Mouse (Mus musculus): ENCODE measurements around the gene Fbxo44. TPM values are rescaled to one million over a fixed set of nuclear protein-coding genes. Genes with fewer than 3 reads are reported as not detected.
"Not testable (repeated sequence)": the region's sequence is repeated elsewhere in the genome, so short reads cannot be mapped to it uniquely, and the experiment has no call there.

The Fbxo44 gene
- polyA plus RNA-seq, 1 experiment: 3.1 TPM

DNA sequence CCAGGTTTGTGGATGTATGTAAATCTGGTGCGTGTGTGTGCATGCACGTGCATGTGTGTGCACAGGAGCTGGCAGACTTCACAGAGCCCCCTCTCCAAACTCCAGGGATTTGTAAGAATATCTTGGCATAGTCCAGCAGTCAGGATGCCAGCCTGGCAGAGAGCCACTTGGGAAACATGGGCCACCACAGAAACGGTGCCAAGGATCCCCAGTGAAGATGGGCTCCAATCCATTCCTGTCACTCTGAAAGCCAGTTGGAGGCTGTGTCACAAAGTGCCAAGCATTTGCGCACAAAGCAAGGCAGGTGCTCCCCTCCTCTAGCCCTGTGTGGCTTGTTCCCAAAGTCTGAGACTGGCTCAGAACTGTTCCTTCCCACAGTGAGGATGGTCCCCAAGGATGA lies 38.9 kb downstream of the Fbxo44 start:
- no peaks in the 10 kb centered on the region for H3K27me3 ChIP-seq (ENCODE audit: control insufficient read depth, insufficient read depth, insufficient read length)
- H3K79me2 ChIP-seq (ENCODE audit: control insufficient read depth, insufficient read depth): no peaks in the 10 kb centered on the region
- H3K4me2 ChIP-seq (ENCODE audit: low read depth): no peak overlapping the region
- H3ac ChIP-seq (ENCODE audit: control insufficient read depth, insufficient read length): no peak overlapping the region
- no peak overlapping the region for H3K4me3 ChIP-seq
- TF ChIP-seq MAX (IDR thresholded peaks at IDR 0.05; ENCODE audit: low read depth) (no peak), E2F4 (IDR thresholded peaks at IDR 0.05; ENCODE audit: insufficient read depth) (no peak), SRF (IDR thresholded peaks at IDR 0.05; ENCODE audit: control insufficient read depth, insufficient read length, low read depth) (no peak), POLR2A (IDR thresholded peaks at IDR 0.05; ENCODE audit: insufficient read length, low read depth) (no peak), MYOD1 (IDR thresholded peaks at IDR 0.05; ENCODE audit: control insufficient read depth in 1 of 3, insufficient read length in 2 of 3, low read depth in 2 of 3) (no peak), REST (IDR thresholded peaks at IDR 0.05; ENCODE audit: insufficient read depth, insufficient read length) (no peak), TCF12 (IDR thresholded peaks at IDR 0.05; ENCODE audit: insufficient read depth, poor library complexity, severe bottlenecking) (no peak), TCF3 (IDR thresholded peaks at IDR 0.05; ENCODE audit: insufficient read length, low read depth) (no peak), USF1 (IDR thresholded peaks at IDR 0.05; ENCODE audit: low read depth) (no peak), POLR2AphosphoS2 (IDR thresholded peaks at IDR 0.05; ENCODE audit: insufficient read length, low read depth) (no peak), MYOG (IDR thresholded peaks at IDR 0.05; ENCODE audit: control insufficient read depth in 1 of 3, insufficient read depth in 1 of 3, insufficient read length in 2 of 3, low read depth in 2 of 3) (no peak), CEBPB (IDR thresholded peaks at IDR 0.05; ENCODE audit: insufficient read depth, poor library complexity, severe bottlenecking) (no peak)
- no peaks in the 10 kb centered on the region for H3K36me3 ChIP-seq (ENCODE audit: control insufficient read depth, insufficient read depth)

DNA sequence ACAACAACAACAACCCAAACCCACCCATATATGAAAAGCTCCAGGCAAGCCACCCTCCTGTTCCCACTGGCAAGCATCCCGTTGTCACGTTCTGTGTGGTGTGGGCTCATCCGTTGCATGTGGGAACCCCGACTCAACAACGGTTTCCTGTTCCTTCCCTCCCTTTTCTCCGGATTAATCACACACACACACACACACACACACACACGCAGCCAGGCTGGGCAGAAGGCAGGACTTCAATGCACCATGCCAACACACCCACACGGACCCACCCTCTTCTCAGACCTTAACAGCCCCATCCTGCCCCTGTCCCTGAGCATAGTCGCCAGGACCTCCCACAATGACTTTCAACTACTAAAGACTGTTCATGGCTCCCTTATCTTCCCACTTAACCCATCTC lies 39.7 kb downstream of the Fbxo44 start:
- no peaks in the 10 kb centered on the region for H3K27me3 ChIP-seq (ENCODE audit: control insufficient read depth, insufficient read depth, insufficient read length)
- no peak overlapping the region for H3K4me3 ChIP-seq
- H3ac ChIP-seq (ENCODE audit: control insufficient read depth, insufficient read length): no peak overlapping the region
- no peaks in the 10 kb centered on the region for H3K36me3 ChIP-seq (ENCODE audit: control insufficient read depth, insufficient read depth)
- H3K79me2 ChIP-seq (ENCODE audit: control insufficient read depth, insufficient read depth): no peaks in the 10 kb centered on the region
- no peak overlapping the region for H3K4me2 ChIP-seq (ENCODE audit: low read depth)
- no peak for TF ChIP-seq MYOD1 (IDR thresholded peaks at IDR 0.05; ENCODE audit: control insufficient read depth in 1 of 3, insufficient read length in 2 of 3, low read depth in 2 of 3)
- TF ChIP-seq MYOG (IDR thresholded peaks at IDR 0.05; ENCODE audit: control insufficient read depth in 1 of 3, insufficient read depth in 1 of 3, insufficient read length in 2 of 3, low read depth in 2 of 3): no peak
- no peak for TF ChIP-seq CEBPB (IDR thresholded peaks at IDR 0.05; ENCODE audit: insufficient read depth, poor library complexity, severe bottlenecking)
- TF ChIP-seq POLR2AphosphoS2 (IDR thresholded peaks at IDR 0.05; ENCODE audit: insufficient read length, low read depth): no peak

DNA sequence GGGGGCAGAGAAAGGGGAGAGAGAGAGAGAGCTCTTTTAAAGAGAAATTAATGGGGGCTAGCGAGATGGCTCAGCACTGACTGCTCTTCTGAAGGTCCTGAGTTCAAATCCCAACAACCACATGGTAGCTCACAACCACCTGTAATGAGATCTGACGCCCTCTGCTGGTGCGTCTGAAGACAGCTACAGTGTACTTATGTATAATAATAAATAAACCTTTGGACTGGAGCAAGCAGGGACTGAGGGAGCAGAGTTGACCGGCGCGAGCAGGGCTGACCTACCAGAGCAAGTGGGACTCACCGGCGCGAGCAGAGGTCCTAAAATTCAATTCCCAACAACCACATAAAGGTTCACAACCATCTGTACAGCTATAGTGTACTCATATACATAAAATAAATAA lies 40.7 kb downstream of the Fbxo44 start:
- H3K79me2 ChIP-seq (ENCODE audit: control insufficient read depth, insufficient read depth); H3K4me2 ChIP-seq (ENCODE audit: low read depth); H3K4me3 ChIP-seq; H3ac ChIP-seq (ENCODE audit: control insufficient read depth, insufficient read length); H3K27me3 ChIP-seq (ENCODE audit: control insufficient read depth, insufficient read depth, insufficient read length); H3K36me3 ChIP-seq (ENCODE audit: control insufficient read depth, insufficient read depth): not testable (repeated sequence)

DNA sequence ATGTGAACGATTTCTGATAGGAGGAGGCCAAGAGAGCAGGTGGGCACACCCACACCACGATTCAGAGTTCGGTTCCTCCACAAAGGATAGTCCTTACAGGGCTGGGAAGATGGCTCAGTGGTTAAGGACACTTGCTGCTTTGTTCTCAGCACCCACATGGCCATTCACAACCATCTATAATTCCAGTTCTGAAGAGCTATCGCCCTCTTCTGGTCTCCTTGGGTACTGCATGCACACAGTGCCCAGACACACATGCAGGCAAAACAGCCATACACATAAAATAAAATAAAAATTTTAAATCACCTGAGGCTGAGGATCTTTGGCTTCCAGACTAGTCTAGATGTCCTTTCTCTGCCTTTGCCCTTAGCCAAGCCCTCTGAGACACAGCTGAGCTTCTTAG lies 42.9 kb downstream of the Fbxo44 start:
- no peaks in the 10 kb centered on the region for H3K36me3 ChIP-seq (ENCODE audit: control insufficient read depth, insufficient read depth)
- no peaks in the 10 kb centered on the region for H3K79me2 ChIP-seq (ENCODE audit: control insufficient read depth, insufficient read depth)
- no peak overlapping the region for H3K4me2 ChIP-seq (ENCODE audit: low read depth)
- peaks cover 6% of the 10 kb centered on the region for H3K27me3 ChIP-seq (ENCODE audit: control insufficient read depth, insufficient read depth, insufficient read length)
- no peak for TF ChIP-seq SRF (IDR thresholded peaks at IDR 0.05; ENCODE audit: control insufficient read depth, insufficient read length, low read depth)
- no peak for TF ChIP-seq MYOG (IDR thresholded peaks at IDR 0.05; ENCODE audit: control insufficient read depth in 1 of 3, insufficient read depth in 1 of 3, insufficient read length in 2 of 3, low read depth in 2 of 3)
- TF ChIP-seq TCF12 (IDR thresholded peaks at IDR 0.05; ENCODE audit: insufficient read depth, poor library complexity, severe bottlenecking): no peak
- no peak for TF ChIP-seq E2F4 (IDR thresholded peaks at IDR 0.05; ENCODE audit: insufficient read depth)
- TF ChIP-seq MYOD1 (IDR thresholded peaks at IDR 0.05; ENCODE audit: control insufficient read depth in 1 of 3, insufficient read length in 2 of 3, low read depth in 2 of 3): no peak
- TF ChIP-seq REST (IDR thresholded peaks at IDR 0.05; ENCODE audit: insufficient read depth, insufficient read length): no peak
- no peak for TF ChIP-seq CEBPB (IDR thresholded peaks at IDR 0.05; ENCODE audit: insufficient read depth, poor library complexity, severe bottlenecking)
- no peak for TF ChIP-seq USF1 (IDR thresholded peaks at IDR 0.05; ENCODE audit: low read depth)
- TF ChIP-seq MAX (IDR thresholded peaks at IDR 0.05; ENCODE audit: low read depth): no peak
- TF ChIP-seq POLR2A (IDR thresholded peaks at IDR 0.05; ENCODE audit: insufficient read length, low read depth): no peak
- no peak for TF ChIP-seq POLR2AphosphoS2 (IDR thresholded peaks at IDR 0.05; ENCODE audit: insufficient read length, low read depth)
- TF ChIP-seq TCF3 (IDR thresholded peaks at IDR 0.05; ENCODE audit: insufficient read length, low read depth): no peak
- no peak overlapping the region for H3K4me3 ChIP-seq
- H3ac ChIP-seq (ENCODE audit: control insufficient read depth, insufficient read length): no peak overlapping the region

DNA sequence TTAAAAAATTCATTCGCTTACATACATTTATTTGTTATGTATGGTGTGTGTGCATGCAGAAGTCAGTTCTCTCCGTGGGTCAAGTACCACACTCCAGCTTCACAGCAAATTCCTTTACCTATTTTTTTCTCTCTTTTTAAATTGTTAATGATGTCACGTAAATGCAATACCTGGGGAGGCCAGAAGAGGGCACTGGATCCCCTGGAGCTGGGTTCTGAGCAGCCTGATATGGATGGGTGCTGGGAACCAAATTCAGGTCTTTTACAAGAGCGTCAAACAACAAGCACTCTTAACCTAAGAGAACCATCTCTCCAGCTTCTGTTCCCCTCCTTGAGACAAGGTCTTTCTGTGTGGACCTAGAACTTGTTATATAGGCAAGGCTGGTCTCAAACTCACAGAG lies 43.6 kb downstream of the Fbxo44 start:
- no peaks in the 10 kb centered on the region for H3K79me2 ChIP-seq (ENCODE audit: control insufficient read depth, insufficient read depth)

More for the DNA sequence above, 43.6 kb downstream of the Fbxo44 start:
- TF ChIP-seq TCF3 (IDR thresholded peaks at IDR 0.05; ENCODE audit: insufficient read length, low read depth) (no peak), USF1 (IDR thresholded peaks at IDR 0.05; ENCODE audit: low read depth) (no peak), POLR2A (IDR thresholded peaks at IDR 0.05; ENCODE audit: insufficient read length, low read depth) (no peak), CEBPB (IDR thresholded peaks at IDR 0.05; ENCODE audit: insufficient read depth, poor library complexity, severe bottlenecking) (no peak), REST (IDR thresholded peaks at IDR 0.05; ENCODE audit: insufficient read depth, insufficient read length) (no peak)
- H3ac ChIP-seq (ENCODE audit: control insufficient read depth, insufficient read length): no peak overlapping the region
- H3K4me3 ChIP-seq: no peak overlapping the region
- H3K4me2 ChIP-seq (ENCODE audit: low read depth): no peak overlapping the region
- no peaks in the 10 kb centered on the region for H3K36me3 ChIP-seq (ENCODE audit: control insufficient read depth, insufficient read depth)
- H3K27me3 ChIP-seq (ENCODE audit: control insufficient read depth, insufficient read depth, insufficient read length): peaks cover 6% of the 10 kb centered on the region

All from myocyte (in vitro differentiated cells).